ENCODE assay signal across 9 mouse cellular contexts in genomic region chr1:175041167-175041817, GRCm38 (mm10).
DNase-seq lines count a peak whose midpoint lies in the region; ATAC-seq lines count a peak whose summit lies in the region.
"Had no signal": no experiment of that assay in that cellular context is flagged by ENCODE, and none has a peak within 500 bp of the region (broad histone marks: within the 10 kb centered on the region; RNA-seq: fewer than 3 reads in every experiment).

No protein-coding gene starts in this region.

- no peak overlapping the region for H3K4me3 ChIP-seq in hindbrain, embryonic 11.5 days (ENCODE audit: low read depth, low read length)
- H3K4me3 ChIP-seq: neural tube, embryonic 12.5 days had no signal

- no peaks in the 10 kb centered on the region for H3K9me3 ChIP-seq in hindbrain, embryonic 11.5 days (ENCODE audit: control insufficient read depth, low read length)
- H3K9me3 ChIP-seq: neural tube, embryonic 12.5 days had no signal

- no peak overlapping the region for H3K27ac ChIP-seq in hindbrain, embryonic 11.5 days (ENCODE audit: low read depth, low read length)
- H3K27ac ChIP-seq: neural tube, embryonic 12.5 days had no signal

- no peak overlapping the region for H3K9ac ChIP-seq in hindbrain, embryonic 11.5 days (ENCODE audit: low read depth, low read length)
- H3K9ac ChIP-seq: neural tube, embryonic 12.5 days had no signal

- DNase-seq in gastrocnemius, postnatal 10 days: peak; percentile 20
- no peak for DNase-seq in gastrocnemius, postnatal 25 days
- peak; percentile 85 for DNase-seq in NIH3T3 (ENCODE audit: low read depth)
- peak; percentile 55 to 81 for DNase-seq in cerebellum, postnatal 25 days
- DNase-seq in hindbrain, embryonic 11.5 days (ENCODE audit: low spot score): peak; percentile 47
- peak; percentile 22 to 57 for DNase-seq in layer of hippocampus, adult 8-10 months (ENCODE audit: low spot score in 2 of 2)
- DNase-seq in lung, postnatal 36 days: peak; percentile 51
- DNase-seq in urinary bladder, postnatal 36 days (ENCODE audit: low spot score in 2 of 2): peak; percentile 18 to 21

- no peaks in the 10 kb centered on the region for H3K36me3 ChIP-seq in hindbrain, embryonic 11.5 days (ENCODE audit: control insufficient read depth, insufficient read depth, low read length)
- H3K36me3 ChIP-seq: neural tube, embryonic 12.5 days had no signal

- 71% methylated on average over 4 of the region's 4 CpGs for WGBS in hindbrain, embryonic 11.5 days

- H3K4me2 ChIP-seq in hindbrain, embryonic 11.5 days (replicated peaks; ENCODE audit: low read depth, low read length): no peak overlapping the region
- H3K4me2 ChIP-seq: neural tube, embryonic 12.5 days had no signal

- peak; percentile 57; the same call in 1 of the 2 replicates for ATAC-seq in hindbrain, embryonic 11.5 days (ENCODE audit: low FRiP score)

- H3K27me3 ChIP-seq in hindbrain, embryonic 11.5 days (ENCODE audit: control insufficient read depth, insufficient read depth, low read length): no peaks in the 10 kb centered on the region
- H3K27me3 ChIP-seq: neural tube, embryonic 12.5 days had no signal

- H3K4me1 ChIP-seq in hindbrain, embryonic 11.5 days (replicated peaks; ENCODE audit: control insufficient read depth, insufficient read depth, low read length): no peaks in the 10 kb centered on the region
- H3K4me1 ChIP-seq: neural tube, embryonic 12.5 days had no signal
